Mouse (Mus musculus): ENCODE results near the gene Dock9. TPM values are rescaled to one million over a fixed set of nuclear protein-coding genes. Genes with fewer than 3 reads are reported as not detected.

Dock9 gene
- 15.7 and 18.4 TPM in 2 replicates for polyA plus RNA-seq (2015; fragmentation: Nextera tagmentation; extraction: Ambion mirVana)

- H3K4me1 ChIP-seq (ENCODE audit: control insufficient read depth, insufficient read depth, low read length) = peaks cover 8% of the 10 kb centered on the region
Measured at GRCm38 (mm10) chr14:121797457-121798410, at the start of gene Dock9. TSS of gene Dock9 (minus strand) at chr14:121797837.

GRCm38 (mm10) chr14:121844486-121844885 is 46.8 kb upstream of the Dock9 start:
- WGBS = 61% methylated on average over 8 of the region's 8 CpGs
- H3K36me3 ChIP-seq (ENCODE audit: control insufficient read depth, insufficient read depth, low read length) = no peaks in the 10 kb centered on the region
- H3K4me3 ChIP-seq (replicated peaks; ENCODE audit: low read length) = no peak overlapping the region
- no peak for ATAC-seq (ENCODE audit: insufficient read depth, low FRiP score)
- no peak overlapping the region for H3K4me2 ChIP-seq (ENCODE audit: low read depth, low read length)
- no peaks in the 10 kb centered on the region for H3K4me1 ChIP-seq (ENCODE audit: control insufficient read depth, insufficient read depth, low read length)
- no peaks in the 10 kb centered on the region for H3K27me3 ChIP-seq (ENCODE audit: control insufficient read depth, insufficient read depth, low read length)
- no peak overlapping the region for H3K9ac ChIP-seq (ENCODE audit: low read length)
- no peak overlapping the region for H3K27ac ChIP-seq (ENCODE audit: low read length)
- H3K9me3 ChIP-seq (replicated peaks; ENCODE audit: control insufficient read depth, low read length) = no peaks in the 10 kb centered on the region

More at GRCm38 (mm10) chr14:121797457-121798410, at the start of gene Dock9:
- no peaks in the 10 kb centered on the region for H3K27me3 ChIP-seq (ENCODE audit: control insufficient read depth, insufficient read depth, low read length)
- peak within 1 kb of the TSS; percentile 84 for H3K9ac ChIP-seq (ENCODE audit: low read length)
- peak within 1 kb of the TSS; percentile 88 for H3K4me2 ChIP-seq (ENCODE audit: low read depth, low read length)
- H3K4me3 ChIP-seq (replicated peaks; ENCODE audit: low read length) = peak within 1 kb of the TSS; percentile 80
- no peaks in the 10 kb centered on the region for H3K9me3 ChIP-seq (replicated peaks; ENCODE audit: control insufficient read depth, low read length)
- H3K27ac ChIP-seq (ENCODE audit: low read length) = peak within 1 kb of the TSS; percentile 91
- WGBS = under 1% methylated on average over 101 of the region's 106 CpGs
- ATAC-seq (ENCODE audit: insufficient read depth, low FRiP score) = peak; percentile 94
- no peaks in the 10 kb centered on the region for H3K36me3 ChIP-seq (ENCODE audit: control insufficient read depth, insufficient read depth, low read length)

- H3K27ac ChIP-seq (ENCODE audit: low read length) = no peak overlapping the region
- ATAC-seq (ENCODE audit: insufficient read depth, low FRiP score) = no peak
- H3K9me3 ChIP-seq (replicated peaks; ENCODE audit: control insufficient read depth, low read length) = 0 out of 2 replicates have a peak, but pooled peaks cover 3% of the 10 kb centered on the region
- no peak overlapping the region for H3K9ac ChIP-seq (ENCODE audit: low read length)
- no peak overlapping the region for H3K4me3 ChIP-seq (replicated peaks; ENCODE audit: low read length)
- 91% methylated on average over 8 of the region's 8 CpGs for WGBS
- H3K4me1 ChIP-seq (ENCODE audit: control insufficient read depth, insufficient read depth, low read length) = no peaks in the 10 kb centered on the region
- H3K4me2 ChIP-seq (ENCODE audit: low read depth, low read length) = no peak overlapping the region
- H3K27me3 ChIP-seq (ENCODE audit: control insufficient read depth, insufficient read depth, low read length) = no peaks in the 10 kb centered on the region
- H3K36me3 ChIP-seq (ENCODE audit: control insufficient read depth, insufficient read depth, low read length) = no peaks in the 10 kb centered on the region
Measured at GRCm38 (mm10) chr14:121840217-121840616, 42.6 kb upstream of the Dock9 start.

GRCm38 (mm10) chr14:121838161-121838560 is 40.5 kb upstream of the Dock9 start:
- Histone ChIP-seq H3K4me2 (ENCODE audit: low read depth, low read length) (no peak overlapping the region), H3K9ac (ENCODE audit: low read length) (no peak overlapping the region), H3K9me3 (replicated peaks; ENCODE audit: control insufficient read depth, low read length) (0 out of 2 replicates have a peak, but pooled peaks cover 3% of the 10 kb centered on the region), H3K4me1 (ENCODE audit: control insufficient read depth, insufficient read depth, low read length) (no peaks in the 10 kb centered on the region), H3K27me3 (ENCODE audit: control insufficient read depth, insufficient read depth, low read length) (no peaks in the 10 kb centered on the region), H3K36me3 (ENCODE audit: control insufficient read depth, insufficient read depth, low read length) (no peaks in the 10 kb centered on the region), H3K27ac (ENCODE audit: low read length) (no peak overlapping the region), H3K4me3 (replicated peaks; ENCODE audit: low read length) (no peak overlapping the region)
- 88% methylated on average over 4 of the region's 4 CpGs for WGBS
- ATAC-seq (ENCODE audit: insufficient read depth, low FRiP score) = no peak

- no peak overlapping the region for H3K4me3 ChIP-seq (replicated peaks; ENCODE audit: low read length)
- H3K27me3 ChIP-seq (ENCODE audit: control insufficient read depth, insufficient read depth, low read length) = no peaks in the 10 kb centered on the region
- no peaks in the 10 kb centered on the region for H3K4me1 ChIP-seq (ENCODE audit: control insufficient read depth, insufficient read depth, low read length)
- H3K9ac ChIP-seq (ENCODE audit: low read length) = no peak overlapping the region
- no peak for ATAC-seq (ENCODE audit: insufficient read depth, low FRiP score)
- 77% methylated on average over 2 of the region's 2 CpGs for WGBS
- H3K36me3 ChIP-seq (ENCODE audit: control insufficient read depth, insufficient read depth, low read length) = no peaks in the 10 kb centered on the region
- no peaks in the 10 kb centered on the region for H3K9me3 ChIP-seq (replicated peaks; ENCODE audit: control insufficient read depth, low read length)
- H3K27ac ChIP-seq (ENCODE audit: low read length) = no peak overlapping the region
- H3K4me2 ChIP-seq (ENCODE audit: low read depth, low read length) = no peak overlapping the region
Measured at GRCm38 (mm10) chr14:121833001-121833520, 35.4 kb upstream of the Dock9 start.

- no peaks in the 10 kb centered on the region for H3K27me3 ChIP-seq (ENCODE audit: control insufficient read depth, insufficient read depth, low read length)
- ATAC-seq (ENCODE audit: insufficient read depth, low FRiP score) = no peak
- no peaks in the 10 kb centered on the region for H3K9me3 ChIP-seq (replicated peaks; ENCODE audit: control insufficient read depth, low read length)
- H3K27ac ChIP-seq (ENCODE audit: low read length) = no peak overlapping the region
- no peak overlapping the region for H3K4me2 ChIP-seq (ENCODE audit: low read depth, low read length)
- peaks cover 2% of the 10 kb centered on the region; the same call in 1 of the 2 replicates for H3K4me1 ChIP-seq (ENCODE audit: control insufficient read depth, insufficient read depth, low read length)
- H3K9ac ChIP-seq (ENCODE audit: low read length) = no peak overlapping the region
- H3K36me3 ChIP-seq (ENCODE audit: control insufficient read depth, insufficient read depth, low read length) = no peaks in the 10 kb centered on the region
- H3K4me3 ChIP-seq (replicated peaks; ENCODE audit: low read length) = no peak overlapping the region
- 85% methylated on average over 4 of the region's 4 CpGs for WGBS
Measured at GRCm38 (mm10) chr14:121829816-121830442, 32.3 kb upstream of the Dock9 start.

- Histone ChIP-seq H3K4me1 (ENCODE audit: control insufficient read depth, insufficient read depth, low read length) (peaks cover 9% of the 10 kb centered on the region), H3K9me3 (replicated peaks; ENCODE audit: control insufficient read depth, low read length) (no peaks in the 10 kb centered on the region), H3K36me3 (ENCODE audit: control insufficient read depth, insufficient read depth, low read length) (no peaks in the 10 kb centered on the region), H3K27ac (ENCODE audit: low read length) (no peak overlapping the region), H3K4me3 (replicated peaks; ENCODE audit: low read length) (no peak overlapping the region), H3K27me3 (ENCODE audit: control insufficient read depth, insufficient read depth, low read length) (no peaks in the 10 kb centered on the region), H3K9ac (ENCODE audit: low read length) (no peak overlapping the region), H3K4me2 (ENCODE audit: low read depth, low read length) (no peak overlapping the region)
- 68% methylated on average over 7 of the region's 7 CpGs for WGBS
- no peak for ATAC-seq (ENCODE audit: insufficient read depth, low FRiP score)
Measured at GRCm38 (mm10) chr14:121827091-121827490, 29.5 kb upstream of the Dock9 start.

GRCm38 (mm10) chr14:121825521-121826445 is 28.1 kb upstream of the Dock9 start:
- ATAC-seq (ENCODE audit: insufficient read depth, low FRiP score) = no peak
- H3K9me3 ChIP-seq (replicated peaks; ENCODE audit: control insufficient read depth, low read length) = no peaks in the 10 kb centered on the region
- H3K4me1 ChIP-seq (ENCODE audit: control insufficient read depth, insufficient read depth, low read length) = peaks cover 9% of the 10 kb centered on the region
- no peaks in the 10 kb centered on the region for H3K36me3 ChIP-seq (ENCODE audit: control insufficient read depth, insufficient read depth, low read length)
- H3K4me2 ChIP-seq (ENCODE audit: low read depth, low read length) = no peak overlapping the region
- 62% methylated on average over 10 of the region's 10 CpGs for WGBS
- H3K4me3 ChIP-seq (replicated peaks; ENCODE audit: low read length) = no peak overlapping the region
- no peaks in the 10 kb centered on the region for H3K27me3 ChIP-seq (ENCODE audit: control insufficient read depth, insufficient read depth, low read length)
- H3K27ac ChIP-seq (ENCODE audit: low read length) = peak overlapping the region; percentile 72
- no peak overlapping the region for H3K9ac ChIP-seq (ENCODE audit: low read length)
